Mouse (Mus musculus) limb, embryonic 13.5 days (tissue): ENCODE results near the gene Pigt. TPM values are rescaled to one million over a fixed set of nuclear protein-coding genes. Genes with fewer than 3 reads are reported as not detected.

Experiments
- ATAC-seq: fragments of 200-750 bp; cut with Nextera tagmentation; 2 replicates; pipeline ENCODE4 v1.8.0; 2017; ENCODE audit warnings: low read depth, moderate number of reproducible peaks, moderate TSS enrichment; ENCODE audit not compliant: low FRiP score
- H3K27ac ChIP-seq: fragments of 300-500 bp; sonication (generic); 2 replicates; pipeline ENCODE4 v1.5.1; 2015; ENCODE audit warnings: inconsistent platforms, mild to moderate bottlenecking, moderate library complexity
- H3K27me3 ChIP-seq: fragments of 300-500 bp; sonication (generic); 2 replicates; pipeline ENCODE4 v1.6.1; 2015; ENCODE audit warnings: mild to moderate bottlenecking, inconsistent platforms
- H3K36me3 ChIP-seq: fragments of 300-500 bp; sonication (generic); 2 replicates; pipeline ENCODE4 v1.6.1; 2015; ENCODE audit warnings: inconsistent platforms, mild to moderate bottlenecking, moderate library complexity
- H3K4me1 ChIP-seq: fragments of 300-500 bp; sonication (generic); 2 replicates; pipeline ENCODE4 v1.6.1; 2015; ENCODE audit warnings: inconsistent platforms
- H3K4me2 ChIP-seq: fragments of 300-500 bp; sonication (generic); replicated peaks from 2 replicates; pipeline ENCODE4 v1.6.1; 2015; ENCODE audit warnings: inconsistent platforms, mild to moderate bottlenecking, moderate library complexity
- H3K4me3 ChIP-seq: fragments of 300-500 bp; sonication (generic); 2 replicates; pipeline ENCODE4 v1.5.1; 2015; ENCODE audit warnings: moderate library complexity, mild to moderate bottlenecking, inconsistent platforms
- H3K9ac ChIP-seq: fragments of 300-500 bp; sonication (generic); 2 replicates; pipeline ENCODE4 v1.6.1; 2015; ENCODE audit warnings: mild to moderate bottlenecking, inconsistent platforms
- H3K9me3 ChIP-seq: fragments of 300-500 bp; sonication (generic); 2 replicates; pipeline ENCODE4 v1.6.1; 2016; ENCODE audit warnings: inconsistent platforms
- WGBS: fragments of 180-500 bp; shearing (Covaris S2); methylation state at CpG from one replicate; pipeline ENCODE4 v1.1.7; 2015; 5-methylcytosine and 5-hydroxymethylcytosine counted together
- polyA plus RNA-seq: library from polyadenylated mRNA; unstranded; fragments of >200 nt; fragmentation: Nextera tagmentation; extraction: Ambion mirVana; gene quantifications from 2 replicates; pipeline ENCODE4 v1.2.1, GENCODE M21; 2015

Pigt gene
- polyA plus RNA-seq, 1 experiment from 2014 or later: 46.8 TPM

- no peak for ATAC-seq
- Histone ChIP-seq H3K27ac (no peak overlapping the region), H3K9ac (no peak overlapping the region; the same call in 1 of the 2 replicates), H3K4me1 (0 out of 2 replicates have a peak, but pooled peaks cover 6% of the 10 kb centered on the region), H3K4me3 (no peak overlapping the region), H3K9me3 (no peaks in the 10 kb centered on the region), H3K4me2 (no peak overlapping the region), H3K27me3 (peaks cover 11% of the 10 kb centered on the region; the same call in 1 of the 2 replicates), H3K36me3 (no peaks in the 10 kb centered on the region)
- WGBS: 78% methylated on average over 2 of the region's 2 CpGs
These were observed 53.6 kb downstream of the Pigt start for GRCm38 (mm10) chr2:164550895-164551269.

- Histone ChIP-seq H3K9ac (no peak overlapping the region), H3K4me3 (no peak overlapping the region), H3K36me3 (no peaks in the 10 kb centered on the region), H3K4me1 (0 out of 2 replicates have a peak, but pooled peaks cover 6% of the 10 kb centered on the region), H3K27ac (no peak overlapping the region), H3K4me2 (no peak overlapping the region), H3K9me3 (no peaks in the 10 kb centered on the region), H3K27me3 (peaks cover 11% of the 10 kb centered on the region; the same call in 1 of the 2 replicates)
- ATAC-seq: no peak
- WGBS: 88% methylated on average over 9 of the region's 9 CpGs
These were observed 54.2 kb downstream of the Pigt start for GRCm38 (mm10) chr2:164551502-164551901.

Other genes with a start within 250 kb of the Pigt start
- not detected in 2 replicates for gene Svs3b, start 240.9 kb upstream of the Pigt start, polyA plus RNA-seq
- not detected in 2 replicates for gene Svs4, start 219.1 kb upstream of the Pigt start, polyA plus RNA-seq
- gene Svs3a, start 208.3 kb upstream of the Pigt start, polyA plus RNA-seq: not detected in 2 replicates
- not detected in 2 replicates for gene Svs6, start 180.8 kb upstream of the Pigt start, polyA plus RNA-seq
- gene Svs5, start 164.8 kb upstream of the Pigt start, polyA plus RNA-seq: not detected in 2 replicates
- 3.2 and 3.8 TPM in 2 replicates for gene Slpi, start 108.4 kb upstream of the Pigt start, polyA plus RNA-seq
- gene Rbpjl, start 94.4 kb upstream of the Pigt start, polyA plus RNA-seq: 1.5 and 1.6 TPM in 2 replicates
- gene Matn4, start 92.4 kb upstream of the Pigt start, polyA plus RNA-seq: 192 and 200 TPM in 2 replicates
- gene Sdc4, start 53.6 kb upstream of the Pigt start, polyA plus RNA-seq: 61.0 and 63.6 TPM in 2 replicates
- gene Sys1, start 40.6 kb upstream of the Pigt start, polyA plus RNA-seq: 65.2 and 66.6 TPM in 2 replicates
- 5.5 and 7.4 TPM in 2 replicates for gene Gm20458, start 36.6 kb upstream of the Pigt start, polyA plus RNA-seq
- gene Trp53tg5, start 23.8 kb upstream of the Pigt start, polyA plus RNA-seq: not detected in 2 replicates
- 1.4 and 2.3 TPM in 2 replicates for gene Dbndd2, start 11.4 kb upstream of the Pigt start, polyA plus RNA-seq
- gene Wfdc2, start 64.9 kb downstream of the Pigt start, polyA plus RNA-seq: 30.4 and 36.0 TPM in 2 replicates
- not detected in 2 replicates for gene Spint3, start 75.9 kb downstream of the Pigt start, polyA plus RNA-seq
- not detected in 2 replicates for gene Wfdc6a, start 87.9 kb downstream of the Pigt start, polyA plus RNA-seq
- gene Eppin, start 96.1 kb downstream of the Pigt start, polyA plus RNA-seq: not detected in 2 replicates
- not detected in 2 replicates for gene Wfdc6b, start 116.0 kb downstream of the Pigt start, polyA plus RNA-seq
- gene Wfdc8, start 116.1 kb downstream of the Pigt start, polyA plus RNA-seq: not detected in 2 replicates
- gene Wfdc16, start 141.3 kb downstream of the Pigt start, polyA plus RNA-seq: not detected in 2 replicates
- not detected in 2 replicates for gene Wfdc10, start 158.5 kb downstream of the Pigt start, polyA plus RNA-seq
- not detected in 2 replicates for gene Wfdc9, start 159.1 kb downstream of the Pigt start, polyA plus RNA-seq
- gene Wfdc11, start 176.6 kb downstream of the Pigt start, polyA plus RNA-seq: not detected in 2 replicates
- 0.18 and 0.36 TPM in 2 replicates for gene Wfdc13, start 187.6 kb downstream of the Pigt start, polyA plus RNA-seq
- gene Spint4, start 201.0 kb downstream of the Pigt start, polyA plus RNA-seq: not detected in 2 replicates
- gene Spint5, start 217.8 kb downstream of the Pigt start, polyA plus RNA-seq: not detected in 2 replicates
- gene Wfdc3, start 248.4 kb downstream of the Pigt start, polyA plus RNA-seq: 0.69 and 0.87 TPM in 2 replicates
- 80.6 and 85.1 TPM in 2 replicates for gene Dnttip1, start 248.5 kb downstream of the Pigt start, polyA plus RNA-seq